Comparison of ENCODE assay signal across 14 mouse cellular contexts in genomic region chr13:97290747-97291146, GRCm38 (mm10). TPM values are rescaled to one million over a fixed set of nuclear protein-coding genes. Genes with fewer than 3 reads are reported as not detected.
DNase-seq lines count a peak whose midpoint lies in the region; ATAC-seq and TF ChIP-seq lines count a peak whose summit lies in the region.
"Had no signal": no experiment of that assay in that cellular context is flagged by ENCODE, and none has a peak within 500 bp of the region (broad histone marks: within the 10 kb centered on the region; RNA-seq: fewer than 3 reads in every experiment).

No protein-coding gene starts in this region.

- no peak for ATAC-seq in intestine, postnatal 0 days
- ATAC-seq in intestine, embryonic 16.5 days = no peak
- ATAC-seq in embryonic facial prominence, embryonic 14.5 days (ENCODE audit: low read depth) = peak; percentile 50; the same call in 1 of the 2 replicates
- 0 out of 2 replicates have a peak, but pooled peaks have one; percentile 31 for ATAC-seq in midbrain, embryonic 13.5 days

- H3K4me2 ChIP-seq in intestine, postnatal 0 days (replicated peaks; ENCODE audit: low read depth) = 0 out of 2 replicates have a peak overlapping the region, but pooled peaks have one; percentile 9
- no peak overlapping the region for H3K4me2 ChIP-seq in intestine, embryonic 16.5 days (ENCODE audit: low read depth, low read length)
- H3K4me2 ChIP-seq in embryonic facial prominence, embryonic 14.5 days (ENCODE audit: low read depth, low read length) = no peak overlapping the region
- H3K4me2 ChIP-seq in midbrain, embryonic 13.5 days (replicated peaks) = no peak overlapping the region
- H3K4me2 ChIP-seq: embryonic facial prominence, embryonic 13.5 days; heart, embryonic 15.5 days had no signal

- H3K9me3 ChIP-seq in intestine, postnatal 0 days (ENCODE audit: control insufficient read depth) = no peaks in the 10 kb centered on the region
- H3K9me3 ChIP-seq in intestine, embryonic 16.5 days (ENCODE audit: control insufficient read depth, low read length) = no peaks in the 10 kb centered on the region
- no peaks in the 10 kb centered on the region for H3K9me3 ChIP-seq in embryonic facial prominence, embryonic 14.5 days (ENCODE audit: control insufficient read depth, low read length)
- H3K9me3 ChIP-seq in midbrain, embryonic 13.5 days = no peaks in the 10 kb centered on the region
- H3K9me3 ChIP-seq: embryonic facial prominence, embryonic 13.5 days; heart, embryonic 15.5 days had no signal

- no peak overlapping the region for H3K27ac ChIP-seq in intestine, postnatal 0 days (ENCODE audit: low read depth, low read length)
- H3K27ac ChIP-seq in intestine, embryonic 16.5 days (ENCODE audit: low read length) = no peak overlapping the region
- no peak overlapping the region for H3K27ac ChIP-seq in embryonic facial prominence, embryonic 14.5 days (replicated peaks; ENCODE audit: low read depth, low read length)
- H3K27ac ChIP-seq in midbrain, embryonic 13.5 days = no peak overlapping the region
- H3K27ac ChIP-seq: embryonic facial prominence, embryonic 13.5 days; heart, embryonic 15.5 days had no signal

- 0 out of 2 replicates have a peak, but pooled peaks cover 4% of the 10 kb centered on the region for H3K4me1 ChIP-seq in intestine, postnatal 0 days (replicated peaks; ENCODE audit: control insufficient read depth, insufficient read depth, low read length)
- H3K4me1 ChIP-seq in intestine, embryonic 16.5 days (ENCODE audit: control insufficient read depth, insufficient read depth, low read length) = peaks cover 14% of the 10 kb centered on the region
- H3K4me1 ChIP-seq in embryonic facial prominence, embryonic 14.5 days (ENCODE audit: control insufficient read depth, insufficient read depth, low read length) = no peaks in the 10 kb centered on the region; the same call in none of the 2 replicates
- peaks cover 34% of the 10 kb centered on the region for H3K4me1 ChIP-seq in midbrain, embryonic 13.5 days (replicated peaks)

- H3K4me3 ChIP-seq in intestine, postnatal 0 days (ENCODE audit: low read depth, low read length) = no peak overlapping the region
- H3K4me3 ChIP-seq in intestine, embryonic 16.5 days (ENCODE audit: low read length) = no peak overlapping the region
- H3K4me3 ChIP-seq in embryonic facial prominence, embryonic 14.5 days (ENCODE audit: low read depth, low read length) = no peak overlapping the region
- H3K4me3 ChIP-seq in midbrain, embryonic 13.5 days (replicated peaks) = no peak overlapping the region
- H3K4me3 ChIP-seq: embryonic facial prominence, embryonic 13.5 days; heart, embryonic 15.5 days had no signal

- no peaks in the 10 kb centered on the region for H3K36me3 ChIP-seq in intestine, postnatal 0 days (ENCODE audit: control insufficient read depth, insufficient read depth)
- no peaks in the 10 kb centered on the region for H3K36me3 ChIP-seq in intestine, embryonic 16.5 days (ENCODE audit: control insufficient read depth, insufficient read depth, low read length)
- no peaks in the 10 kb centered on the region for H3K36me3 ChIP-seq in embryonic facial prominence, embryonic 14.5 days (ENCODE audit: control insufficient read depth, insufficient read depth, low read length)
- no peaks in the 10 kb centered on the region for H3K36me3 ChIP-seq in midbrain, embryonic 13.5 days
- H3K36me3 ChIP-seq: embryonic facial prominence, embryonic 13.5 days; heart, embryonic 15.5 days had no signal

- 30% methylated on average over 3 of the region's 3 CpGs for WGBS in intestine, postnatal 0 days
- 23% methylated on average over 3 of the region's 3 CpGs for WGBS in intestine, embryonic 16.5 days
- 42% methylated on average over 3 of the region's 3 CpGs for WGBS in embryonic facial prominence, embryonic 14.5 days
- 30% methylated on average over 3 of the region's 3 CpGs for WGBS in midbrain, embryonic 13.5 days

- no peaks in the 10 kb centered on the region for H3K27me3 ChIP-seq in intestine, postnatal 0 days (replicated peaks; ENCODE audit: control insufficient read depth, insufficient read depth, low read length)
- H3K27me3 ChIP-seq in intestine, embryonic 16.5 days (replicated peaks; ENCODE audit: control insufficient read depth, insufficient read depth, low read length) = no peaks in the 10 kb centered on the region
- no peaks in the 10 kb centered on the region for H3K27me3 ChIP-seq in embryonic facial prominence, embryonic 14.5 days (replicated peaks; ENCODE audit: control insufficient read depth, insufficient read depth, low read length)
- no peaks in the 10 kb centered on the region for H3K27me3 ChIP-seq in midbrain, embryonic 13.5 days
- H3K27me3 ChIP-seq: heart, embryonic 15.5 days had no signal

- TF ChIP-seq CTCF in intestine, postnatal 0 days (IDR thresholded peaks at IDR 0.05; ENCODE audit: low read depth) = no peak

- no peak overlapping the region for H3K9ac ChIP-seq in intestine, postnatal 0 days (ENCODE audit: low read depth, low read length)
- H3K9ac ChIP-seq in intestine, embryonic 16.5 days (ENCODE audit: low read depth, low read length) = no peak overlapping the region
- H3K9ac ChIP-seq in embryonic facial prominence, embryonic 14.5 days (ENCODE audit: low read depth, low read length) = no peak overlapping the region
- H3K9ac ChIP-seq in midbrain, embryonic 13.5 days (replicated peaks) = no peak overlapping the region
- H3K9ac ChIP-seq: embryonic facial prominence, embryonic 13.5 days; heart, embryonic 15.5 days had no signal

- DNase-seq in embryo, embryonic 10.5 days (ENCODE audit: low spot score) = peak; percentile 41
- no peak for DNase-seq in embryo, embryonic 9.5 days (ENCODE audit: extremely low spot score)
- no peak for DNase-seq in embryonic facial prominence, embryonic 14.5 days (ENCODE audit: low spot score)
- no peak for DNase-seq in urinary bladder, postnatal 10 days (ENCODE audit: low spot score)
- DNase-seq in right cerebral cortex, postnatal 14 days = no peak
- DNase-seq: adrenal gland, postnatal 14 days; cerebellum, adult 9-11 months; kidney, adult 9 months; lung, adult 2 months had no signal

RNA-seq across cellular contexts. Expression of gene Enc1, which starts 49.8 kb away (rescaled TPM):
- polyA plus RNA-seq in intestine, postnatal 0 days (2015; fragmentation: Nextera tagmentation; extraction: Ambion mirVana) = 2.3 and 2.6 TPM in 2 replicates
- polyA plus RNA-seq in intestine, embryonic 16.5 days (2015; fragmentation: Nextera tagmentation; extraction: Ambion mirVana) = 5.8 and 6.1 TPM in 2 replicates
- 9.5 TPM in 2 replicates for polyA plus RNA-seq in embryonic facial prominence, embryonic 14.5 days (2014; fragmentation: Nextera tagmentation; extraction: Ambion mirVana)
- polyA plus RNA-seq in midbrain, embryonic 13.5 days (2015; fragmentation: Nextera tagmentation; extraction: Ambion mirVana) = 50.2 and 52.1 TPM in 2 replicates

Comparison
In these comparisons a context has a peak if more than half of its experiments do, and no peak if none do; other contexts are left out.
1. ATAC-seq: peak in embryonic facial prominence, embryonic 14.5 days (single experiment) and midbrain, embryonic 13.5 days (single experiment); none in intestine, postnatal 0 days (single experiment) and intestine, embryonic 16.5 days (single experiment).